Mouse (Mus musculus): Measurements from ENCODE around the gene Fermt2.

The Fermt2 gene

DNA sequence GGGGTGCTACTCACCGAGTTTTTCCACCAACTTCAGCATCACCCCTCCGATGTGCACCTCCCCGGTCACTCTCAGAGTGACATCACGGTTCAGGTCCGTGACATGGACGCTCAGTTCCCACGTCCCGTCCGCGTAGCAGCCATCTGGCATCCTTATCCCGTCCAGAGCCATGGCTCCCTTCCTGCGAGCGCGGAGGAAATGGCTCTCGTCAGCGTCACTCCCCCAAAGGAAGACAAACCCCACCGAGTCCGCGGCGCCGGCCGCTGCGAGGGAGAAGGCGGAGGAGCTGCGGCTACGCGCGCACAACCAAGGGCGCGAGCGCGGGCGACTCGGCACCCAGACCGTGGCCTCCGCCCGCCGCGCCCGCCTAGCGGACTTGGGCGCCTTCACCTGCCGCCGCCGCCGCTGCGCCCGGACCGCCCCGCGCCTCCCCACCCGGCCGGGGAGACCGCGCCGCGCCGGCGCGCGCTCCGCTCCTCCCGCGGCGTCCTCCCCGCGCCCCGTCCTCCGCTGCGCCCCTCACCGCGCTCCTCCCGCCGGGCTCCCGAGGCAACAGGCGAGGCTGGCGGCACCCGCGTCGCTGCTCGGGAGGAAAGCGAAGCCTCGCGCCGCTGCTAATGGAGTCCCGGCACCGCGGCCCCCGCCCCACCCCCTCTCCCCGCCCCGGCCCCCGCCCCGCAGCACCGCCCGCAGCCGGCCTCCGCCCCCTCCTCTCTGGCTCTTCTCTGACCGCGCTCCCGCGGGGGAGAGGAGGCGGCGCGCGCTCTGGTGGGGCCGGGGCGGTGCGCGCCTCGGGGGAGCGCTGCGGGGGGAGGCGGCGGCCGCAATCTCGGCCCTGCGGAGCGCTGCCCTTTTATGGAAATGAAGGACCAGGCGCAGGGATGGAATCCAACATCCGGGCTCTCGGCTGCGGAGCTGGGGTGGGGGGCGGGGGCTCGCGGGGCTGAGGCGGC, at the start of gene Fermt2:
TSS of gene Fermt2 (minus strand) at position 708 of the 953 bp plus-strand sequence.
- peak; percentile 91 for DNase-seq

DNA sequence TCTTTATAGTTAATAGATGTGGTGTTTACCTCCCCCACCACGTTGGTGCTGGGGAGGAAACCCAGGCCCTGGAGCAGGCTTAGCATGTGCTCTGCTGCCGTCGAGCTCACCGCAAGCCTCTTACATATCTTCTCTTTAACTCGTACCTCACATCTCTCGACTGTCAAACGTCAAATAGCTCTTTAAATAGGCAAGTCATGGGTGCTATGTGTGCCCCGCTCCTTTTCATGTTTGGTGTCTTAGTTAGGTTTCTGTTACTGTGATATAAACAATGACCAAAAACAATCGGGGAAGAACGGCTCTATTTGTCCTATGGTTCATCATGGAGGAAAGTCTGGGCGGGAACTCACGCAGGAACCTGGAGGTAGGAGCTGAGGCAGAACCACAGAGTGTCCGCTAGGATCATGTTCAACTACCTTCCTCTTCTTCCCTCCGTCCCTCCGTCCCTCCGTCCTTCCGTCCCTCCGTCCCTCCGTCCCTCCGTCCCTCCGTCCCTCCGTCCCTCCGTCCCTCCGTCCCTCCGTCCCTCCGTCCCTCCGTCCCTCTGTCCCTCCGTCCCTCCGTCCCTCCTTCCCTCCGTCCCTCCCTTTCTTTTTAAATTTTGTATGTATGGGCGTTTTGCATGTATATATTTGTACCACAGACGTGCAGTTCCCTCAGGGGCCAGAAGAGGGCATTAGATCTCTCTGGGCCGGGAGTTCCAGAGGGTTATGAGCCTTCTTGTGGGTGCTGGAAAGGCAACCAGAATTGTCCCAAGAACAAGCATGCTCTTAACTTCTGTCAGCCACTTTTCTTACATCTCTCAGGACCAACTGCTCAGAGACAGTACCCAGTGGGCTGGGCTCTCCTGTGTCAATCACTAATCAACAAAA, 36.4 kb upstream of the Fermt2 start:
- peak; percentile 79 for DNase-seq

DNA sequence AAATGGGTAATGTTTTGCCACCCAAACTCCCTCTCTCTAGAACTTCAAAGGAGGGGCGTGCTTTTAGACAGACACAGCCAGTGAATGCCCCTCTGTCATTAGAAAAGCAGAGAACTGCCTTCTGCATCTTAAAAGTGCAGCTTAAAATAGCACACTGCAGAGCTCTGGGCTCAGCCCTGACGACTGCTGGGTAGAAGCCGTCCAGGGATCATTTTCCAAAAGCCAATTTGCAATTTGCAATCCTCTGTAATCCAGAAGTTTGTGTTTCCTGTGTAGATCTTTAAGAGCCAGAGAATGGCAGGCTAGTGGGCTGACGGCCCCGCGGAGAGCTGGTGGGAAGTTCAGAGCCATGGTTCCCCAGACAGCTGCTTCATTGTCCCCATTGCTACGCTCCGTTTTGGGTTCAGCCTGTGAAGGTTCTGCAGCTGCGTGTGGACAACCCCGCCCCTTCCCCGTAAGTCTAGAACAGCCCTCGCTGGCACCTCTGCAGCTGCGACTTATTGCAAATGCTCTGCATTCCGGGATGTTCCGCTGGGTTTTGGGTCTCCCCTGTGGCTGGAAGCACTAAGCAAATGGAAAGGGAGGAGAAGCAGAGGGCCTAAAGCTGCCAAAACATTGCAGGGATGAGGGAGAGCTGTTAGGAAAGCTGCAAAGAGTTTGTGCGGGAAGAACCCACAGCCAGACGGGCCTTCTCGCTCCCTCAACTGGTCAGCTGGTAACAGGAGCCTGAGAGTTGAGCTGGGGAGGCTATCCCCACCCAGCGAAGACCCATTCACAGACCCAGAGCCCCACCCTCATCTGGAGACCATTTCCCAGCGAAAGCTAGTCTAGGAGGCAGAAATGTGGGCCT, 35.5 kb upstream of the Fermt2 start:
- no peak for DNase-seq

DNA sequence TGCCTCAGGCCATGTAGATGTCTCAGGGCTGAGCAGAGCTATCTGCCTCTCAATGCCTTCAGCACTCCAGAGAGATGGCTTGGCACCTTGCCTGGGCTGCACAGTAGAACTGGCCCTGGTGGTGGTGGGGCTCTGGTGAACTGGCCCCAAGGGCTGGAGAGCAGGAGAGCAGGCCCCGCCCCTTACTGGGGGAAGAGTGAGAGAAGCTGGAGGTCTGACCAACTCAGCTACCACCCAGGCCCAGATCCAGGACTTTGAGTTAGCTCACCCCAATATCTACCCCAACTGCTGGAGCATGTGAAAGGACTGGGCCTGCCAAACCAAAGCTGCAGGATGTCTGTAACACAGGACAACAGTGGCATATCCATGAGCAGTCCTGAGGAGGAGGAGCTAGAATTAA, 33.7 kb upstream of the Fermt2 start:
- DNase-seq = no peak

DNA sequence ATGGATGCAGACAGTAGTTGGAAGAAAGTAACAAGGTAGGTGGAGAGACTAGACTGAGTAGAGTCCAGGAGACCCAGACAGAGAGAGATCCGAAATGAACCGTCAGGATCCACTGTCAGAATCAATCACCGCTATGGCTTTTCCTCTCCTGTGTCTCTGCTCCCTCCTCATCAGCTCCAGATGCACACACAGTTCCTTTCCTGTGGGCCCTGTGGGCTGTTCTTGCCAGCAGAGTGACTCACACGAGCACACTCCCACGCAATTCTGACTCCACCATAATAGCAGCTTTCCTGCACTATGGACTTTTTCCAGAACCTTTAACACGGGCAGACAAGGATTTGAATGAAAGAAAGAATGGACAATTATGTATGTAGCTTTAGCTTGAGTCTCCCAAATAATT, 31.8 kb upstream of the Fermt2 start:
- DNase-seq = no peak

DNA sequence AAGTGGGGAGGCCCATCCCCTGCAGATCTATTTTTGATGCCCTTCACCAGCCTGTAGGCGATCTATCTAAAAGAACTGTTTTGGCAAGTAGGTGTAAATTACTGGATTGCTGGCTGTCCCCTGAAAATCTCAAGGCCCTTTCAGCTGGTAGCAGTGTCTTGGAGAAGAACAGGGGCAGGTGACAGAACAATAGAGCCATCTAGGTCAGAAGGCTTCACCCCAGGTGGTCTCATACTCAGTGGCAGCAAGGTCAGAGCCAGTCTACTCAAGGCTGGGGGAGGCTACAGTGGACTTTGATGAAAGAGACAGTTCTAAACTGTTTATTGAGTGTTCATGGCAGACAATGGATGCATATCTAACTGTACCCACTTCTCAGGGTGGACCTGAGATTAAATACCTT, 29.1 kb upstream of the Fermt2 start:
- no peak for DNase-seq

DNA sequence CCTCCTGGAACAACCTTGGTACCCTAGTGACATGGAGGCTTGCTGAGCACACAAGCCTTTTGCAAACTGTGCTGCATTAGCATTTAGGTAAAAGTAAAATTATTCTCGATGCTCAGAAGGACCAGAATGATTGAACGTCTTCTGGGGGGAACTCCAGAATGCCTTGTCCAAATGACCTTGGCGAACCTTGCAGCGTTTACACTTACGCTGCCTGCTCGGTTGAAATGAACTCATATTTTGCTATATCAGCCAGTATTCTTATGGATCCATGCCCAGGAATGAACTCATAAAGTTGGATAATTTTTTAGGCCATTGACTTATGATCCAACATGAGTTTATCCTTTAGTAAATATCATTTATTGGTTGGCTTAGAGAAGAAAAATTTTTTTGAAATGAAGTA, 24.4 kb upstream of the Fermt2 start:
- DNase-seq = no peak

DNA sequence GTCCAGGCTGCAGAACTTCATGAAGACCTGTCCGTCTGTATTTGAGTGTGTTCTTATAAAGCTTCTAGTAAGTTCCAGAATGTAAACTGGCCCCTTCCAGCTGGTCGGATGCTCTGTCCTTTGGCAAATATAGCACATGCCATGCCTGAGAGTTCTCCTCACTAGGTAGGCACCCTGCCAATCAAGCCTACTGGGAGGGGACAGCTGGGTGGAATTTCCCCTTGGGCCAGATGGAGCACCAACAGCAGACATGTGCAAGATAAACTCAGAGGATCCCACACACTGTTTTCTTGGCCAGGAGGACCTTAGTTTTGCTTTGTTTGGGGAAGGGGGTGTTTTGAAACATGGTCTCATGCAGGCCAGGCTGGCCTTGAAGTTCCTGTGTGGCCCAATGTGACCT, 23.9 kb upstream of the Fermt2 start:
- DNase-seq = peak; percentile 66

DNA sequence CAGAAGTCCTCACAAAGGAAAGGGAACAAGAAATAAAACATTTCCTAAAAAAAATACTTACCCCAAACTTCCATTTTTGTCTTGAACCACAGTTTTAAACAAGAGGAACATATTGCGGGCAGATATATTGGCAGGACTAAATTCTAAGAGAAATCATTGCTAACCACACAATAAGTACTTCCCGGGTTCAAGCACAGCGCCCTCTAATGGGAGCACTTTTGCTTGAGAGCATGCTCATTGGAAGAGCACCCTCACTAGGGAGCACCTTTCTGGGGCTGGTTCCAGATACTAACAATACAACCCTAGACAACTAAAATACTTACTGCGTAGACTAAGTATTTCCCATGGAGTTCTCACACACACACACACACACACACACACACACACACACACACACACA, 22.5 kb upstream of the Fermt2 start:
- DNase-seq = no peak

DNA sequence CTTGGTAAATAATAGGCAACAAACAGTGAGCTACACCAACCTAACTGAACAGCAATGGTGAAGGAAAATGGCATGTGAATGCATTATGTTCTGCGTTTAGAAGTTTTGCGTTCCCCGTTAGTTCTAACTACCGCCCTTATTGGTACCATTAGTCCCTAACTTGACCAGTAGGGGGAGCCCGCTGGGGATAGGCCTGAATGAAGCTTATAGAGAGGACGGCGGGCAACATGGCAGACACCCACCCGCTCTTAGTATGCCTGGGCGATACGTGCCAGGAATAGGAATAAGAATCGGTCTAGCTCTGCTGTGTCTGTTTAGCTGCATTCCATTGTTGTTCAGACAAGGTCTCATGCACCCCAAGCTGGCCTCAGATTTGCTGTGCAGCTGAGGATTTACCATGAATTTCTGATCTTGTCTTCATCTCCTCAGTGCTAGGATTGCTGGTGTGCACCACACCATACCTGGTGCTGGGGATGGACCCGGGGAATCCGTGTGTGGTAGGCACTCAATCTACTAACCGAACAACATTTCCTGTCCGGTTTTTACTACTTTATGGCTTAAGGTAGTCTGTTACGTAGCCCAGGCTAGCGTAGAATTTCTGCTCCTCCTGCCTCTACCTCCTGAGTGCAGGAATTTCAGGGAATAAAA, 21.3 kb upstream of the Fermt2 start:
- no peak for DNase-seq

DNA sequence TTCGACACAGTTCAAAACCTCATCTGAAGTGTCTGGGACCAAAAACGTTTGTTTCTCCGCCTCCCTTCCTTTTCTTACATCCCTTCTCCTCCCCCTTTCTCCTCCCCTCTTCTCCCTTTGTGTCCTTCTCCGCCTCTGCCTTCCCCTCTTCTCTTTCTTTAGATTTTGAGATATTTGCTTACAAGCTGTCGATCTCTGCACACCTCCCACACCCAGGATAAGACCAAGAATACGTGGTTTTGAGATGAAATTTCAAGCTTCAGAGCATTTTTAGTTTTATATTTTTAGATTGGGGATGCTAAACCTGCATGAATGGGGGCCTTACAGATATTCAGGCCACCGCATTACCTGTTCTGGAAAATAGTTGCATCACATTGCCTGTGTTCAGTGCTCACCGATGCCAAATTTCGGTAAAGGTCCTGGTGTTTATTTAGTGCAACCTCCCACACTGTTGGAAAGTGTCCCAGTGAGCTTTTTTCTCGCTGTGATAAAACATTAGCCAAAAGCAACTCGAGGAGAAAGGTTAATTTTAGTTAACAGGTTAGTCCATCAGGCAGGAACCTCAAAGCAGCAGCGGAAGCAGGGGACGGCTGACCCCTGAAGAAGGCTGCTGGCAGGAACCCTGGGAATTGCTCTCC, 20.2 kb upstream of the Fermt2 start:
- peak; percentile 95 for DNase-seq

DNA sequence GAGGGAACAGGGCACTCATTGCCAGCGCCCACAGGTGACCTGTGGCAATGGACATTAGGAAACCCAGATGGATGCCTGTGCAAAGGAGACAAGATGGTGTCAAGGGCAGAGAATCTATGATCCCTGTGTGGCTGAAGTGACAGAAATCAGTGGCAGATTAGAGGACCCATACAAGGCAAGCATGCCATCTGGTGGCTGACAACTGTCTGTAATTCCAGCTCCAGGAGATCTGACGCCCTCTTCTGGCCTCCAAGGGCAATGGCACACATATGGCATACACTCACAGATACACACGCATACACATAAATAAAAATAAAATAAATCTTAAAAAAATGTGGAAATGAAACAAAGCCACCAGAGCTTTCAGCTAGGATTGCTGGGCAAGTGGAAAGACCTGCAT, 18.2 kb upstream of the Fermt2 start:
- DNase-seq = no peak

DNA sequence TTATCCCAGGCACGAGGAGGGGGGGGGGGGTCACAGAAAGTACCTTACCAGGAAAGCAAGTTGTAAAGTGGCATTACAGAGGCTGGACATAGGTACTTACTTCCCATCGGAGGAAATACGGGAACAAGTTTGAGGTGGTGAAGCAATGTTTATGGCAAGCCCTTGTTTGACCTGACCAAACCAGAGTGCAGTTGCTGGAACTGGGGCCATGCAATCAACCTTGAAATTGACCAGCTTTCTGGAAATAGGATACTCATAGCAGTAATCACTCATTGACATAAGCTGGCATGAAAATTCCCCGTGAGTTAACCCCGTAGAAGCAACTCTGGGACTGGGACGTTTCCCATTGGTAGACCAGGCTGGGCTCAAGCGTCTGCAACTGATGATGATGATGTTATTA, 15.0 kb upstream of the Fermt2 start:
- peak; percentile 60 for DNase-seq

DNA sequence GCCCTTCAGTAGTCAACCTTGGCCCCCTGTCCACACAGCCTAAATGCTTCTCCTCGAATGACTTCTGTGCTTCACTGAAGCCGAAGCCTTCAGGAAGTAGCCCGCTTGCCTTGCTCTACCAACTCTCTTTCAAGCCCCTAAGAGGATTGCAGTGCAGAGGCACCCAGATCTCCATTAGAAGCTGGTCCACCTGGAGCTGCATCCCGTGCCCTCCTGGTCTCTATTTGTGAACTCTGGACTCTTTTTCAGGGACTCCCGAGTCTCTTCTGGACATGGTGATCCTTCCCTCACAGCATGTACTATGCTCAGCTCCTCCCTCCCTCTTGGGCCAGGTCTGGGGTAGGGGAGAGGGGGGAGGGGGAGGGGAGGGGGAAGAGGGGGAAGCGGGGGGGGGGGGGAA, 14.1 kb upstream of the Fermt2 start:
- DNase-seq = peak; percentile 70

DNA sequence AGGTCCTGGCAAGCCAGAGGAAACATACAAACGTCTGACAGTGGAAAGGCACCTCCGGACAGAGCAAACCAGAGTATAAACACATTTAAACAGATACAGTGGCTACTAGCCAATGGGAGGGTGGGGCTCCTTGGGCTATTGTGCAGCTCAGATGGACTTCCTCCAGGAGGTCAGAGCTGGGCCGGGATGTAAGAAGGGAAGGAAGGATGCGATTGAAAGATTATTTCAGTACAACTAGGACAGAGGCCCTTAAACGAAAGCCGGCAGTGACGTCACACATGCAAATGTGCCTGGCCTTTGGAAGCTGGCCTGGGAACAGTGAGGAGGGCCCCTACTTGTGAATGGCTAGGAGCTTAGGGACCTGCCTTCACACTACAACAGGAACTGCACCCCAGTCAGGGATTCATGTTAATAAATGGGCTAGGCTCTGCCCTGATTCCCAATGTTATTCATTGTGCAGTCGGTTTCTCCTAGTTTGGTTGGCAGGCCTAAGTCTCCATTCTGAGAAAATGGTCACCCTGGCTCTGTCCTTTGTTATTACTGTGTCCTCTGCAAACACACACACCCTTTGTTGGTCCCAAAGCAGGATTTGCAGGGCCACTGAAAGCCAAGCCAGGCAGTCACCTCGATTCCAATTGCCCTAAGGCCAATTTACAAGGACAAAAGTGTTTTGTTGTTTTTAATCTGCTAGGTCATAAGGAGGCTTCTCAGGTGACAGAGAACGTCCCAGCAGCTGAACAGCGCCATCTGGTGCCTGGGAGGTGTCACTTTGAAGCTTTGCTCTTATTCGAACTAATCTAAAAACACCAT, 9.9 kb upstream of the Fermt2 start:
- peak; percentile 91 for DNase-seq

DNA sequence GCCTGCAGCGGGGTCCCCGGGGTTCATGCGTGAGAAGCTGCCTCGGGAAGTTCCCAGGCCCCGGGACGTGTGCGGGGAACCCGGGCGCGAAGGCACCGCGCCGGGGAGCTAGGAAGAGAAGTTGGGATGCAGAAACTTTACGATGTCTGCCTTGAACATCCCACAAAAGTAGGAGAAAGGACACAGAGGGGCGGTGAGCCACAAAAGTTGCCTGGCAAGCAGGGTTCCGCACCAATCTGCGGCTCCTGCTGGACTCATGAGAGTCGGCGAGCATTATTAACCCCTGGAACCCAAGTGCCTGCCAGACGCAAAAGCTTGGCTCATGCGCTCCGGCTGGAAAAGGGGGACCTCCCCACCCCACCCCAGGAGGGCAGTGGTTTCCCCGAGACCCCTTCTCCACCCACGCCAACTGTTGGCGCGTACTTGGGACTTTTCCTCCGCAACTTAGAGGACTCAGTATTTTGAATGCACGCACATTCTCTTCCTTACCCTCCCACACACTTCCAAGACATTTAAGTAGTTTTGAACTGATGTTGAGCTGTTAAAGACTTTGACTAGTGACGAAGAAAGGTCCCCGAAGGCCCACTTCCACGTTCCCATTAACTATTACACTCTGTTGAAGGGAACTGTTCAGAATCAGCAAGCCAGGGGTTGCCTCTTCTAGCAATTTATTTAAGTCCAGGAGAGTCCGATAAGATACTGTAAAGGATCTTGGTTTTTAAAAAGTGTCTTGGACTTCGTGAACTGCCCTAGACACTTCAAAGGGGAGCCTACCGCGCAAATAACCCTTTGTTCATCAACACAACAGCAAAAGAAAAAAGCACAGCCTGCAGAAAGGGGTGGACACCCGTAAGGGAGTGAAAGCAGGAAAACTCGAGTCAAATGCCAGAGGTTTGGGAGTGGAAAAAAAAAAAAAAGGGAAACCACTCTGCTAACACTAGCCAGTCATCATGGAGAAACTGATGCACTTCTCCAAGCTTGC, 737 bp upstream of the Fermt2 start:
- peak; percentile 72 for DNase-seq

DNA sequence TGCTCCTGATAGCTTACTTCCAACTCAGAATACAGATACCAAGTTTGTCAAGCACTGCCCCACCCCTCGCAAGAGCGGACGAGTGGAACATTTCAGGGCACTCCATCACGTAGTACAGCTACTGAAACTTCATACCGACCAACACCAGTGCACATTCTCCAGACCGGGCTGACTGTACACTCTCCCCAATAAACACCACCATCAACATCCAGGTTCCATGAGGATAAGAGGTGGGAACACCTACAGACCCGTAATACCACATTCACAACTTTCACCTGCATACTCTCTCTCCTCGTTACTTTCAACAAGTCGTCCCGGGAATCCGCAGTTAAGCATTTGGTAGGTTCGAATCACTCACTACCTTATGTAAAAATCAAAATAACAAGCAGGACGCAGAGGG, 1.1 kb downstream of the Fermt2 start:
- peak; percentile 45 for DNase-seq

DNA sequence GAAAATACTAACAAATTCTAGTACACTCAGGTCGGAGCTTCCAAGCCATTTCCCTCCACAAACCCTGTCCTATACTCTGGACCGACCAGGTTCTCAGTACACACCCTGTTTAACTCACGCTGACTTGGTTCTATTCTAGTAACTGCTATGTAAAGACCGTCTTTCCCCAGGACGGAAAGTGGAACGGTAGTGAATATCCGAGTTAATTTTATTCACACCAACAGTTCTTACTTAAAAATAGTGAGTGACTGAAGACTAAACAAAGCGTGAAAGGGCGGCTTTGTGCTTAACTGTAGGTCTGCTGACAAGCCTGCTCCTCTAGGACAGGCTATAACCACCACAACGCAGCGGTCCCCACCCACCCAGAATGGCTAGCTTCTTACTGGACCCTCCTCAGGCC, 14.1 kb downstream of the Fermt2 start:
- DNase-seq = no peak

DNA sequence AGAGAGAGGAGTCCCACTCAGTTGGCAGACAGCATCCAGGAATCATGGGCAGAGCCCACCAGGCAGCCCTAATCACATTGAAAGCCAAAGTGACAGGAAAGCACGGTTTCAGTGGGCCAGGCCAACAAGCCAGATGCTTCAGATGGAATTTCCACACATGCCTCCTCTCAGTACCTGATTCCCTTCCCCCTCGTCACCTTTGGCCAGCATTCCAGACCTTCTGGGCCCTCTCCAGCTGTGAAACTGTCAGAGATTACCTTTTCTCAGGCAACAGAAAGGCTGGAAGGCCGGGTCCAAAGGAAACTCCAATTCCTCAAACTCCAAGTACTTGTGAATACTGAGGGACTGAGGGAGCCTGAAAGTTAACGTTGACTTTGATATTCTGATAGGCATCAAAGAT, 19.1 kb downstream of the Fermt2 start:
- peak; percentile 94 for DNase-seq

DNA sequence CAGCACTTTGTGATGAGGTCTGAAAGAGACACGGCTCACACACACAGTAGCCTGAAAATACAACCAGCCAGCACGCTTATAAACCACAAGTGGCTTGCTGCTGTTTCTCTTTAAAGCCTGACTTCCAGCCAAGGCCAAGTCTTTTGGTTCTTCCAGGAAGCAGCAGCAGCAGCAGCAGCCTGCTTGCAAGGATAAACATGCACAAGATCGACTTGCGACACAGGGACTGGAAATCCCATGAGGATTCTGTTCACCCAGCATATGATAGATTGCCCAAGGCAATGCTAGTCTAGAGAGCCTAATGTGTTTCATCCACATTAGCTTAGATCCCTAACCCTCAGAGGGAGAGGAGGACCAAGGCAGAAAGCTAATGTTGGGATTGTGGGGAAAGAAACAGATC, 22.0 kb downstream of the Fermt2 start:
- peak; percentile 57 for DNase-seq
